Mouse (Mus musculus) retina, postnatal 7 days (tissue): ENCODE measurements at regions not wholly inside any gene's neighbourhood (a gene's known extent, or its start where the extent isn't known, plus 50 kb on each side); places are given as distances from the start of the nearest gene placed in this dataset.
"Not testable (repeated sequence)": the region's sequence is repeated elsewhere in the genome, so short reads cannot be mapped to it uniquely, and the experiment has no call there.

Source experiments
- DNase-seq: peaks from one replicate; pipeline ENCODE4 v3.0.0-alpha.2; 2012; ENCODE audit warnings: low read depth, low spot score

GRCm38 (mm10) chr3:65608385-65608784 is 57.6 kb upstream of the Lekr1 start:
- DNase-seq: no peak

GRCm38 (mm10) chr3:65611712-65612111 is 54.3 kb upstream of the Lekr1 start:
- DNase-seq: peak; percentile 29

GRCm38 (mm10) chr3:65612387-65612786 is 53.6 kb upstream of the Lekr1 start:
- no peak for DNase-seq

- no peak for DNase-seq
Measured at GRCm38 (mm10) chr3:65612968-65613367, 53.1 kb upstream of the Lekr1 start.

- not testable (repeated sequence) for DNase-seq
Measured at GRCm38 (mm10) chr3:65614901-65615300, 51.1 kb upstream of the Lekr1 start.
